Mouse (Mus musculus): ENCODE measurements at regions not wholly inside any gene's neighbourhood (a gene's known extent, or its start where the extent isn't known, plus 50 kb on each side); places are given as distances from the start of the nearest gene placed in this dataset.

GRCm38 (mm10) chr14:72222836-72223235 is 268.8 kb downstream of the Gm9195 start:
- no peak for DNase-seq (ENCODE audit: low read depth)

- DNase-seq (ENCODE audit: low read depth), result no peak
Measured at GRCm38 (mm10) chr14:72219523-72219922, 272.1 kb downstream of the Gm9195 start.

DNA sequence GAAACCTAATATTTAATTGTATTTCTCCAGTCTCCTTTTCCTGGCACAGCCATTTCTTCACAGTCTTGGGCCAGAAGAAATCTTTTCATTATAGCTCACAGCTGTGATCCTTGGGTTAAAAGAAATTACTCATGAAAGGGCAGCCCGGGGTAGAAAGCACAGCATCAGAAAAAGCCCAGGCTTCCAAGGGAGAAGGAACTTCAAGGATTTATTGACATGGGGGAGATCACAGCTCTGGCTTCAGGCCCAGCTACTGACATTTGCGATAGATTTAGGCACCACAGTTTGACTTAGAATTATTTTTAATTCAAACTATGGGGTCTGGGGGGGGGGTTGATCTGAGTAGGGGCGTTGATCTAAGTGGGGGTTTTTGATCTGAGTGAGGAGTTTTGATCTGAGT is 291.3 kb downstream of the Gm9195 start:
- DNase-seq (ENCODE audit: low read depth), result no peak

DNA sequence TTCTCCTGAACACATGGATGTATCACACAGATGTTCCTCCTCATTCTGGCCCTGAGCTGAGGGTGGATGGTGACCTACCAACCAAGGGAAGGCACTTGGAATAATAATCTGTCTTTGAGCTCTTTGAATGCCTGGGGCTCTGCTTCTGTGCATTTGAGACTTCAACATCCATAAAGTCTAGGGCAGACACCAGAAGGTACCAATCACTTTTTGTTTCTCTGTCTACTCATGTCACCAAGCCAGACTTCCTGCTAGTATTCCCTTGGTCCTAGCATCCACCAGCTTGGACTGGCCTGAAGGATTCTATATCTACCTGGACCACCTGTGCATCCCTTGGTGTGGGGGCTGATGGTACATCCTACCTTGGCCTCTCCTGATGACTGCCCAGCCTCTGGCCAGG is 291.7 kb downstream of the Gm9195 start:
- DNase-seq (ENCODE audit: low read depth), result no peak

- no peak for DNase-seq (ENCODE audit: low read depth)
Measured at GRCm38 (mm10) chr14:72197972-72198371, 293.7 kb downstream of the Gm9195 start.

DNA sequence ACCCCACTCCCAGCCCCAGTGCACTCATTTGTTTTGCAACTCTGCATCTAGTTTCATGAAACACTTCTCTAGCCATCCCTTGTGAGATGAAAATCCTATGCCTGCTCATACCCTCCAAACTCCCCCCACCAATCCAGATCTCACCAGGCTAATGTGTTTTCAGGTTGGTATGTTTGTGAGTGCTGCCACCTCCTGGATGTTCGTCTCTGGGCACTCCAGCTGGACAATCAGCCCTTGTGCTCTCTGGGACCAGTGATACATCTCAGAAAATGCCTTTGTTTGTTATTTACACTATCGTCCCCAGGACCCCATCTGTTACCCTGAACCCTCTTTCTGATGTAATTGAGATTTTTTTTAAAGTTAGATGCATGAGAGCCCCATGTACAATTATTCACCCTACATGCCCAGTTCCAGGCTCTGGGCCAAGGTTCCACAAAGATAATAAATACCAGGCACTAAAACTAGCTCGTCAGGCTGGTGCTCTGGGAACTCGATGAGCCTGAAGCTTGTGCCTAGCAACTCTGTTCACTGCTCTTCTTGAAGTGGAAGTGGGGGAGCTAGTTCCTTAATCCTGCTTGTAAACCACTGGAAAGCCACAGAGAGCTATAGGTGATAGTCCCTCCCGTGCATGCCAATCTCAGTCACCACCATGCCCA is 304.2 kb downstream of the Gm9195 start:
- DNase-seq (ENCODE audit: low read depth), result no peak

DNA sequence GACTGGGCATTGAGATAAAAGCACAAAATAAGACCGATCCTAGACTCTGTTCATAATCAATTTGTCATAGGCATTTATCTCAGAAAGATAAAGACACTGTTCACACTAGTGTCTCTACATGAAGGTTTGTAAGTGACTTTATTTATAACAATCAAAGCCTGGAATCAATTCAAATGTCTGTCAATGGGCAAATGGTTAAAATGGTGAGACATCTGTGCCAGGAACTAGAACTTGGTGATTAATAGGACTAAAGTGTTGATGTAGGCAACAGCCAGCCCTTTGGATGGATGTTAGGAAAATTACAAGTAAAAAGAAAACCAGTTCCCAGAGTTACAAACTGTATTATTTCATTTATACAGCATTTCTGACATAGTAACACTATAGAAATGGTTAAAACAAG is 315.9 kb downstream of the Gm9195 start:
- DNase-seq (ENCODE audit: low read depth), result no peak

DNA sequence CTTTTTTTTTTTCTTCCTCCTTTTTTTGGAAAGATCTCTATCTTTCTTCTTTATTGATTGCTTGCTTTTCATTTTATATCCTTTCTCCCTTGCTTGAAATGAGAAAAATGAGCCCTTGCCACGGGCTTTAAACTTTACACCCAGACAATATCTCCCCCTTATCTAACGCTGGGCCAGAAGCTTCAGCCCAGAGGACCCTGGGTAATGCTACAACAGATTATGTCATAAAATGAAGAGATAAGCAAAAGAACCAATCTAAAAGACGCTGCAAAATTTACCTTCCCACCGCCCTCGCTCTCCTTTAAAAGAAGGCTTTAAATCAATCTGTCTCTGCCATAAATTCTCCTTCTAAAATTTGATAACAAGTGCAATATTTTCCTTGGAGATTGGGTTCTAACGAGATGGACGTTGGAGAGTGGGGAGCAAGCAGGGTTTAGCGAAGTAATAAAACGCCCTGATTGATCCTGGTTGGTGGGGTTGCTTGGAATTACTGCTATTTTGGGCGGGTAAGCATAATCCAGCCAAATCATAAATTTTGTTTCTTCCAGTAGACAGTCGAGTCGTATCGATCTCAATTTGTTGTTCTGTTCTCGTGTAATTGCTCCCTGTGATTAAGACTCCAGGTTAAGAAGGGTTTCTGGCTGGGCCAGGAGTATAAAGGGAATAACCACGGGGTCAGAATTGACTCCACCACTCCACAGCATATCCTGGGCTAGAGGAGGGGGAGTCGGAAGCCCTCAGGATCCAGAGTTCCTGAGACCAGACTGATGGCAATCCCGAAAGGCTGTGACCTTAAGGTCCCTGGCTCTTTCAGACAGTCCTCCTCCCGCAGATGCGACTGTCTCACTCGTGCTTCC is 318.9 kb downstream of the Gm9195 start:
- no peak for DNase-seq (ENCODE audit: low read depth)

GRCm38 (mm10) chr14:72171777-72172176 is 319.9 kb downstream of the Gm9195 start:
- DNase-seq (ENCODE audit: low read depth), result no peak

GRCm38 (mm10) chr14:72158537-72159323 is 332.9 kb downstream of the Gm9195 start:
- no peak for DNase-seq (ENCODE audit: low read depth)

DNA sequence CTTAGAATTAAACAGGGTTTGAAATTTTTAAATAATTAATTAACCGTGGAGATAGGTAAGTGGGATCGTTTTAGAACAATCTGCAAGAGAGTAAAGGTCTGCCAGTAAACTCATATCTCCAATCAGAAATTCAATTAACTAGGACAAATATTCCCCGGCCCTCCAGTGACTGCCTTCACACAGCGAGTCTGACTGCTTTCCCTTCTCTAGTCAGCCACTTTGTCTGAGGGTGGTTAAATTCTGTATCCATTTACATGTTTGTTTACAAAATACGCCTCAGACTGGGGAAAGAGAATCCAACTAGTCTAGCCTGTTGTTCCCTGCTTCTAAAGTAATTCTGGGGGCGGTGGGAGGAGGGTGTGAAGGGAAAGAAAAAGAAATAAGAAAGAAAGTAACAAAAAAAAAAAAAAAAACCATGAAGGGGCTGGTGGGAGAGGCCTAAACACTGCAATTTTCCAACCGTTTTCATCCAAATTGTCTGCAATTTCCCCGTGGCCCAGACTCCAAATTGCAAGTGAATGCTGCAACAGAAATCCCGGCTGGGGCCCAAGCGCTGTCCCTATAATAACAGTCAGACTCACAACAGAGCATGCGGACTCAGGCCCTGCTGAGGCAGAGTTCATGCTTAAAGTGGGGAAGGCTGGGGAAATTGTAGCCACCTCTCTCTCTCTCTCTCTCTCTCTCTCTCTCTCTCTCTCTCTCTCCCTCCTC is 336.3 kb downstream of the Gm9195 start:
- no peak for DNase-seq (ENCODE audit: low read depth)

- DNase-seq (ENCODE audit: low read depth), result no peak
Measured at GRCm38 (mm10) chr14:72151676-72152075, 340.0 kb downstream of the Gm9195 start.

GRCm38 (mm10) chr14:72149463-72149862 is 342.2 kb downstream of the Gm9195 start:
- DNase-seq (ENCODE audit: low read depth), result no peak

DNA sequence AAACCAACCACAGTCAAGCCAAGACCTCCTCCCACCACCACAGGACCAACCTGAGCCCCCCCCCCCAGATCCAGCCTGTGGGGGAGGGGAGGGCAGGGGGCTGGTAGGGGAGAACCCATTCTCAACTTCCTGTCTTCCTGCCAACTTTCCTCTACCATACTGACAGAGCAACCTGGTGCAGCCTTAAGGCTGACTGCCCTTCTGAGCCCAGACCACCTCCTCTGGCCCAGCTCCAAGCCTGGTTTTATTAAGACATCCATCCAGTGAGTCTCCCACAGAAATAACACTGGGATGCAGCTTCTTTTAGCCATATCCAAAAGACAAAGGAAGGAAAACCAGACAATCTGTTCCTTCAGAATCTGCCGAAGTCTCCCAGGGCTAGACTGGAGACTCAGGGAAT is 342.8 kb downstream of the Gm9195 start:
- DNase-seq (ENCODE audit: low read depth), result no peak

- no peak for DNase-seq (ENCODE audit: low read depth)
Measured at GRCm38 (mm10) chr14:72146381-72146780, 345.3 kb downstream of the Gm9195 start.

- no peak for DNase-seq (ENCODE audit: low read depth)
Measured at GRCm38 (mm10) chr14:72142883-72143487, 348.7 kb downstream of the Gm9195 start.

- no peak for DNase-seq (ENCODE audit: low read depth)
Measured at GRCm38 (mm10) chr14:72141136-72141535, 350.5 kb downstream of the Gm9195 start.

GRCm38 (mm10) chr14:72130149-72130548 is 361.5 kb downstream of the Gm9195 start:
- no peak for DNase-seq (ENCODE audit: low read depth)

GRCm38 (mm10) chr14:72121786-72122185 is 369.9 kb downstream of the Gm9195 start:
- no peak for DNase-seq (ENCODE audit: low read depth)

DNA sequence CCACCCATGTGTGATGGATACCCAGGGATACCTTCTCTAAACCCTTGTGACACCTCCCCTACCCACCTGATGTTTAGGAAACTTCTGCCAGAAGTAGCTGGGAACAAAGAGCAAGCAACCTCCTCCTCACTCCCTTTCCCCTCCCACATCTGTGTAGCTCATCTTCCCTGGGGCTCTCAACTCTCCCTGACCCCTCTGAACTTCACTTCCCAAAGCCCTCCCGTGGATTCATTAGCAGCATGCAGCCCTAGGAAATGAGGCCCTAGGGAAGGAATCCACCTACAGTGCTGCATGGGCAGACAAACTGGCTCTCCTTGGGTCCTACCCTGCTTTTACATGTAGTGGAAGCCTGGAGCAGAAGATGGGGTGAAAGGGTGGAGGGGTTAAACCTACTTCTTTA is 370.6 kb downstream of the Gm9195 start:
- DNase-seq (ENCODE audit: low read depth), result no peak

GRCm38 (mm10) chr14:72116842-72117241 is 374.8 kb downstream of the Gm9195 start:
- DNase-seq (ENCODE audit: low read depth), result no peak

Data from gonadal fat pad, adult 2 months (tissue).